Mouse (Mus musculus) left cerebral cortex, postnatal 14 days (tissue): ENCODE measurements at regions not wholly inside any gene's neighbourhood (a gene's known extent, or its start where the extent isn't known, plus 50 kb on each side); places are given as distances from the start of the nearest gene placed in this dataset.

ENCODE experiments used
- DNase-seq, 2 experiments: peaks; one replicate each; pipeline ENCODE4 v3.0.0; 2021 to 2022; ENCODE audit warnings: low spot score in 2 of 2, mixed read lengths in 1 of 2
- intact Hi-C: fragments of 180-260 bp; cut with DNase I; formaldehyde crosslinking; loops from one replicate; pipeline ENCODE4 v1.15.1; 2025

- no peak for DNase-seq
- intact Hi-C loops, result no loop called here
Observed at GRCm38 (mm10) chr9:61206725-61207365, 165.3 kb upstream of the Tle3 start.

GRCm38 (mm10) chr9:61207423-61208150 lies 164.6 kb upstream of the Tle3 start:
- no peak for DNase-seq

GRCm38 (mm10) chr9:61211627-61212026 lies 160.5 kb upstream of the Tle3 start:
- peak; percentile 41 to 81 for DNase-seq

More at GRCm38 (mm10) chr9:61207423-61208150, 164.6 kb upstream of the Tle3 start:
- intact Hi-C loops, result no loop called here

GRCm38 (mm10) chr9:61214943-61215342 lies 157.2 kb upstream of the Tle3 start:
- intact Hi-C loops, result loop anchor here (10.0 kb wide), 1 partner anchor 490 kb away; no protein-coding TSS in a partner anchor
- DNase-seq, result no peak

More at GRCm38 (mm10) chr9:61211627-61212026, 160.5 kb upstream of the Tle3 start:
- intact Hi-C loops, result loop anchor here (1.0 to 10.0 kb wide), 2 partner anchors 159 to 493 kb away; no protein-coding TSS in a partner anchor

- DNase-seq, result no peak
- intact Hi-C loops, result loop anchor here (10.0 kb wide), 1 partner anchor 489 kb away; no protein-coding TSS in a partner anchor
Observed at GRCm38 (mm10) chr9:61216012-61216770, 156.0 kb upstream of the Tle3 start.

- no peak for DNase-seq
Observed at GRCm38 (mm10) chr9:61220017-61220416, 152.1 kb upstream of the Tle3 start.

GRCm38 (mm10) chr9:61222212-61223003 lies 149.8 kb upstream of the Tle3 start:
- DNase-seq, result no peak
- intact Hi-C loops, result no loop called here

More at GRCm38 (mm10) chr9:61220017-61220416, 152.1 kb upstream of the Tle3 start:
- intact Hi-C loops, result no loop called here

- no peak for DNase-seq
- intact Hi-C loops, result no loop called here
Observed at GRCm38 (mm10) chr9:61225020-61225652, 147.0 kb upstream of the Tle3 start.

GRCm38 (mm10) chr9:61225882-61226281 lies 146.3 kb upstream of the Tle3 start:
- DNase-seq, result no peak
- intact Hi-C loops, result no loop called here

GRCm38 (mm10) chr9:61226596-61227384 lies 145.4 kb upstream of the Tle3 start:
- intact Hi-C loops, result no loop called here
- DNase-seq, result no peak

- DNase-seq, result no peak
- intact Hi-C loops, result no loop called here
Observed at GRCm38 (mm10) chr9:61227492-61228229, 144.5 kb upstream of the Tle3 start.

- intact Hi-C loops, result no loop called here
- DNase-seq, result peak in 1 of 2 experiments; percentile 34
Observed at GRCm38 (mm10) chr9:61228230-61228631, 143.9 kb upstream of the Tle3 start.

- DNase-seq, result no peak
- intact Hi-C loops, result no loop called here
Observed at GRCm38 (mm10) chr9:61230306-61230705, 141.9 kb upstream of the Tle3 start.

GRCm38 (mm10) chr9:61232630-61233029 lies 139.5 kb upstream of the Tle3 start:
- DNase-seq, result no peak
- intact Hi-C loops, result no loop called here

- DNase-seq, result no peak
- intact Hi-C loops, result no loop called here
Observed at GRCm38 (mm10) chr9:61233251-61233650, 138.9 kb upstream of the Tle3 start.

GRCm38 (mm10) chr9:61235653-61236610 lies 136.2 kb upstream of the Tle3 start:
- intact Hi-C loops, result no loop called here
- peak in 1 of 2 experiments; percentile 73 for DNase-seq
